Mouse (Mus musculus) gastrocnemius, adult 2 months (tissue): ENCODE data around the gene Idi1. TPM values are rescaled to one million over a fixed set of nuclear protein-coding genes. Genes with fewer than 3 reads are reported as not detected.
"Not testable (repeated sequence)": the region's sequence is repeated elsewhere in the genome, so short reads cannot be mapped to it uniquely, and the experiment has no call there.

ENCODE experiments used
- DNase-seq: peaks from one replicate; pipeline ENCODE4 v3.0.0; 2022
- H3K27ac ChIP-seq: fragments of 200-600 bp; 2 replicates; pipeline ENCODE4 v1.8.1; 2022; ENCODE audit warnings: mild to moderate bottlenecking
- H3K4me3 ChIP-seq: fragments of 200-600 bp; 2 replicates; pipeline ENCODE4 v1.8.1; 2022; ENCODE audit warnings: mild to moderate bottlenecking, moderate library complexity
- CTCF ChIP-seq: fragments of 200-600 bp; IDR thresholded peaks from 2 replicates; pipeline ENCODE4 v1.8.1; 2022; ENCODE audit warnings: antibody characterized with exemption, mild to moderate bottlenecking, moderate library complexity
- intact Hi-C: fragments of 180-260 bp; cut with DNase I; formaldehyde crosslinking; loops from one replicate; pipeline ENCODE4 v1.15.1; 2025
- microRNA-seq: library from miRNA; unstranded; fragments of <30 nt; microRNA quantifications from one replicate; pipeline ENCODE4 v1.2.0, GENCODE M21; 2021
- total RNA-seq, 2 experiments: library from RNA; stranded (reverse); gene quantifications; 2 replicates each; pipeline ENCODE4 v1.2.3; 2021

The Idi1 gene
- total RNA-seq, 2 experiments from 2014 or later, result 4.7 to 7.6 TPM

DNA sequence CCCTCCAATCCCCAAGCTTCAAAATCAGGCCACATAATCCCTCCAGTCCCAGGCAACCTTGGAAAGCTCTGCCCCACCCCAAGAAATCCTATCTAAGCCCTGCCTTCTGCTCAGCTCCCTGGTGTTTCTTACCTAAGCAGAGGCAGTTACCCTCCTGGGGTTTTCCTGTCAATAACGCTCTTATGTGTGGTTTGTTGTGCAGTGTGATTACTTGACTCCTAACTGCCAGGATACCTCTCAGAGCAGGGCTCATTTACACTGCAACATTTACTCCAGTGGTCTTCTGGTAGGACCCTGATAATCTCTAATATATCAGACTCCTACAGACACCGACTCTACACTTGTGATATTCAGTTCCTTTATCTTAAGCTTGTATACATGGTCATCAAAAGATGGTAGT lies 48.2 kb downstream of the Idi1 start:
- intact Hi-C loops, result no loop called here
- no peak for TF ChIP-seq CTCF
- no peak for DNase-seq

DNA sequence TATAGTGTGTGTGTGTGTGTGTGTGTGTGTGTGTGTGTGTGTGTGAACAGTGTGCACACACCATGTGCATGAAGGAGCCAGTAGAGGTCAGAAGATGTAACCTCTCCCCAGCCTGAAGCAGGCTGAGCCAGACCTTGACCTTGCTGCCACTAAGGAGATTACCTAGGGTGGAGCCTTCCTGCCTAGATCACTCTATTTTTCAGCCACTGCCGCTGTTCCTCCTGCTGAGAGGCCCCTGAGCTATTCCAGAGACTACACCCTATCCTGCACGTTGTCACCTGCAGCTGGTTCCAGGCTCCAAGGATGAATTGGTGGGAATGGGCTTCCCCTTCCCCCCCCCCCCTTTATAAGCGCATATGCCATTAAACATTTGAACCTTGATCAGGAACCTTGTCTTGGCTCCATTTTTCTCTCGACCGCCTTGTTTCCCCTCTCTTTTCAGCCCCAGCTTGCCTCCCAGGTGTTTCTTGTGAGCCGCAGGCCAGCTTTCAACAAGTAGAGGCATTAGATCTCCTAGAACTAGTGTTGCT lies 52.4 kb downstream of the Idi1 start:
- intact Hi-C loops, DNase-seq, H3K4me3 ChIP-seq, H3K27ac ChIP-seq: not testable (repeated sequence)

More for the DNA sequence above, 48.2 kb downstream of the Idi1 start:
- Histone ChIP-seq H3K4me3 (no peak overlapping the region), H3K27ac (no peak overlapping the region)

- H3K27ac ChIP-seq, H3K4me3 ChIP-seq, DNase-seq, intact Hi-C loops: not testable (repeated sequence)
These were observed 55.8 kb downstream of the Idi1 start for GRCm38 (mm10) chr13:8941110-8941509.

DNA sequence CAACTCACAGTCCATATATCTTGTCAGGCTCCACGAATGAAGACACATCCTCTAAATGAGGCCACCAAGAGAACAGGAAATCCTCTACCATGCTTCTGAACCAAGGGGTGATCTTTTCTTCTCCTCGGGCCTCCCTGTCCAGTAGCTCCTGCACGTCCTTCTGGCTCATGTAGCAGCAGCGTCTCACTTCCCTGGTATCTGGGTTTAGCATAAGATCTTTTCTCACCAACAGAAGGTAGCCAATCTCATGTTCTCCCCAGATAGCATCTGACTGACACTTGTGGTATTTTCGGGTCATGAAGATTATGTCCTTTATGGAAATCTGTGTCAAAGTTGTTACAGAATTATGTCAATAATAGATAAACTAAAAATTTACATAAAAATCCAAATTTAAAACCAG lies 56.4 kb downstream of the Idi1 start:
- not testable (repeated sequence) for DNase-seq

More for the DNA sequence above, 56.4 kb downstream of the Idi1 start:
- H3K4me3 ChIP-seq, H3K27ac ChIP-seq, intact Hi-C loops: not testable (repeated sequence)

Small RNA genes within 50 kb of the gene (microRNA-seq; reads per million reads assigned to microRNA genes)
- gene Gm22750, result not detected

Other genes starting within 250 kb of the Idi1 start
- 10 to 100 TPM; 24.3 to 33.1 TPM for gene Wdr37, start 13.6 kb upstream of the Idi1 start, total RNA-seq
- not detected for gene Gm9745, start 62.7 kb downstream of the Idi1 start, total RNA-seq
- not detected for gene Idi2, start 67.4 kb downstream of the Idi1 start, total RNA-seq
- 10 to 100 TPM; 39.4 to 43.7 TPM for gene Gtpbp4, start 110.6 kb downstream of the Idi1 start, total RNA-seq
- gene Larp4b, start 208.4 kb downstream of the Idi1 start, total RNA-seq, result 10 to 100 TPM; 67.7 to 78.6 TPM